Mouse (Mus musculus) heart, postnatal 36 days (tissue): ENCODE measurements around the gene Gm49416. TPM values are rescaled to one million over a fixed set of nuclear protein-coding genes. Genes with fewer than 3 reads are reported as not detected.

Source experiments
- DNase-seq, 2 experiments: peaks; one replicate each; pipeline ENCODE4 v3.0.0; 2021 to 2022
- intact Hi-C: fragments of 180-260 bp; cut with DNase I; formaldehyde crosslinking; loops from one replicate; pipeline ENCODE4 v1.15.1; 2025
- microRNA-seq, 2 experiments: library from miRNA; unstranded; fragments of <30 nt; microRNA quantifications; one replicate each; pipeline ENCODE4 v1.2.0; 2021; ENCODE audit warnings: borderline number of aligned reads in 2 of 2
- total RNA-seq, 2 experiments: library from RNA; stranded (reverse); gene quantifications; 2 replicates each; pipeline ENCODE4 v1.2.3; 2021

Gm49416 gene
- total RNA-seq, 2 experiments from 2014 or later = not detected

DNA sequence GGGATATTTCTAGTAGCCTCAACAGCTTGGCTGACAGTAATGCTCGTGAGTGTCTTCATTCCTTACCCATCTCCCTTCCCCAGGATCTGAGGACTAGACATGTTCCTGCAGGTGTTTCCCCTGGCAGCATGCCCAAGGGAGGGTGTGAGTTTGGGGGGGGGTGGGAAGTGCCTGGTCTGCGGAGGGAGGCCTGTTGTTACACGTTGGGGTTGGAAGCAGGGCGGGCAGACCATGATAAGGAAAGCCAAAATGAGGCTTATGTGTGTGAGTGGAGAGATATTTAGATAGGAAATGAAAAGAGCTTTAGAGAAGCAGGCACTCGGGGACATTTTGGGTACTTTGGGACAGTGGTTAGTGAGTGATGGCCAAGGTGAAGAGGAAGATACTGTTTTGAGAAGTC lies 55.3 kb downstream of the Gm49416 start:
- intact Hi-C loops = no loop called here
- DNase-seq = no peak

DNA sequence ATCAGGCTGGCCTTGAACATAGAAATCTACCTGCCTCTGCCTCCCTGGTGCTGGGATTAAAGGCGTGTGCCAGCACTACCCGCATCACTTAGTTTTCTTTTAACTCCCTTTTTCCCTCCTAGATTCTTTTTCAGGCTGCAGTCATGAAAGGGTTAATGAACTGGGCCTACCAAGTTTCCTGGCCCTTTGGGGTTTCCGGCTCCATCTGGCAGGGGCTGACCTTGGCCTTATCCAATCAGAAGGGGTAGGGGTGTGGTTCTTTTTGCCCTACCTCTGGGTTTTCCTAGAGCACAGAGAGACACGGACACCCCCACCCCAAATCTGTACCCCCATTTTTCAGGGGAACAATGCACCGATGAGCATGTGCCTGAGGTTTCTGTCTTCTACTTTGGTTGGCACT lies 56.0 kb downstream of the Gm49416 start:
- intact Hi-C loops = no loop called here
- peak; percentile 56 to 66 for DNase-seq

Small RNA genes lying within 50 kb of the gene (microRNA-seq; reads per million reads assigned to microRNA genes)
- 0 to 0.72 reads per million in 2 experiments for gene Mir5136

Other genes starting within 250 kb of the Gm49416 start
- not detected for gene Chrm1, start 225.1 kb upstream of the Gm49416 start, total RNA-seq
- 10 to 100 TPM; 37.7 to 43.0 TPM for gene Slc3a2, start 165.6 kb upstream of the Gm49416 start, total RNA-seq
- 10 to 100 TPM; 22.0 to 22.4 TPM for gene Wdr74, start 153.1 kb upstream of the Gm49416 start, total RNA-seq
- not detected for gene 1700092M07Rik, start 148.2 kb upstream of the Gm49416 start, total RNA-seq
- 10 to 100 TPM; 28.1 to 29.8 TPM for gene Stx5a, start 147.5 kb upstream of the Gm49416 start, total RNA-seq
- 10 to 100 TPM; 36.7 to 37.6 TPM for gene Nxf1, start 131.9 kb upstream of the Gm49416 start, total RNA-seq
- 100 to 1,000 TPM; 114 to 117 TPM for gene Tmem223, start 117.9 kb upstream of the Gm49416 start, total RNA-seq
- gene Tmem179b, start 114.5 kb upstream of the Gm49416 start, total RNA-seq = 10 to 100 TPM; 16.5 to 18.0 TPM
- gene Taf6l, start 102.5 kb upstream of the Gm49416 start, total RNA-seq = 1 to 10 TPM; 5.6 to 7.9 TPM
- gene Polr2g, start 90.3 kb upstream of the Gm49416 start, total RNA-seq = 10 to 100 TPM; 52.3 to 59.2 TPM
- 1 to 10 TPM; 1.3 to 1.7 TPM for gene Zbtb3, start 86.4 kb upstream of the Gm49416 start, total RNA-seq
- gene Ttc9c, start 69.6 kb upstream of the Gm49416 start, total RNA-seq = 10 to 100 TPM; 11.6 to 14.7 TPM
- 10 to 100 TPM; 44.6 to 49.8 TPM for gene Hnrnpul2, start 68.9 kb upstream of the Gm49416 start, total RNA-seq
- not detected for gene AC129217.1, start 59.2 kb upstream of the Gm49416 start, total RNA-seq
- 10 to 100 TPM; 22.0 to 25.2 TPM for gene Bscl2, start 51.5 kb upstream of the Gm49416 start, total RNA-seq
- gene Gng3, start 49.7 kb upstream of the Gm49416 start, total RNA-seq = not detected
- gene Lrrn4cl, start 38.2 kb upstream of the Gm49416 start, total RNA-seq = 1 to 10 TPM; 4.0 to 4.9 TPM
- gene Ubxn1, start 17.4 kb upstream of the Gm49416 start, total RNA-seq = 100 to 1,000 TPM; 122 to 130 TPM
- gene Uqcc3, start 8.0 kb upstream of the Gm49416 start, total RNA-seq = 10 to 100 TPM; 58.7 to 59.0 TPM
- 1 to 10 TPM; 1.7 to 3.4 TPM for gene Lbhd1, start 5.2 kb upstream of the Gm49416 start, total RNA-seq
- gene Gm49403, start 5.0 kb upstream of the Gm49416 start, total RNA-seq = not detected
- 10 to 100 TPM; 18.7 to 20.4 TPM for gene 1810009A15Rik, start 73 bp upstream of the Gm49416 start, total RNA-seq
- 10 to 100 TPM; 11.5 to 13.6 TPM for gene Ints5, start 4.1 kb downstream of the Gm49416 start, total RNA-seq
- 10 to 100 TPM; 48.5 to 52.2 TPM for gene Ganab, start 9.1 kb downstream of the Gm49416 start, total RNA-seq
- gene B3gat3, start 31.4 kb downstream of the Gm49416 start, total RNA-seq = 10 to 100 TPM; 34.5 to 37.6 TPM
- 10 to 100 TPM; 19.8 to 30.2 TPM for gene Rom1, start 40.4 kb downstream of the Gm49416 start, total RNA-seq
- gene Eml3, start 40.6 kb downstream of the Gm49416 start, total RNA-seq = 10 to 100 TPM in 1 of 2 experiments, 1 to 10 TPM in 1; 9.5 to 11.0 TPM
- gene Mta2, start 52.9 kb downstream of the Gm49416 start, total RNA-seq = 10 to 100 TPM; 33.2 to 38.5 TPM
- 1 to 10 TPM; 8.1 to 8.9 TPM for gene Tut1, start 64.9 kb downstream of the Gm49416 start, total RNA-seq
- 100 to 1,000 TPM; 246 to 250 TPM for gene Eef1g, start 78.1 kb downstream of the Gm49416 start, total RNA-seq
- 100 to 1,000 TPM; 362 to 377 TPM for gene Ahnak, start 100.4 kb downstream of the Gm49416 start, total RNA-seq
- gene Scgb1a1, start 199.0 kb downstream of the Gm49416 start, total RNA-seq = not detected
- gene Asrgl1, start 246.7 kb downstream of the Gm49416 start, total RNA-seq = 10 to 100 TPM; 24.3 to 28.4 TPM